Mouse (Mus musculus) urinary bladder, postnatal 36 days (tissue): ENCODE measurements around the gene Mapk8ip1.
A peak's percentile ranks its signal among the peaks of the same experiment; 100 is the strongest.

Experiments
- DNase-seq, 2 experiments: peaks; one replicate each; pipeline ENCODE4 v3.0.0; 2022; ENCODE audit warnings: low spot score in 2 of 2, mixed read lengths in 1 of 2

Mapk8ip1 gene

GRCm38 (mm10) chr2:92401091-92401561 lies at the start of gene Mapk8ip1:
Mapk8ip1 (minus strand) TSS chr2:92401263.
- no peak for DNase-seq

DNA sequence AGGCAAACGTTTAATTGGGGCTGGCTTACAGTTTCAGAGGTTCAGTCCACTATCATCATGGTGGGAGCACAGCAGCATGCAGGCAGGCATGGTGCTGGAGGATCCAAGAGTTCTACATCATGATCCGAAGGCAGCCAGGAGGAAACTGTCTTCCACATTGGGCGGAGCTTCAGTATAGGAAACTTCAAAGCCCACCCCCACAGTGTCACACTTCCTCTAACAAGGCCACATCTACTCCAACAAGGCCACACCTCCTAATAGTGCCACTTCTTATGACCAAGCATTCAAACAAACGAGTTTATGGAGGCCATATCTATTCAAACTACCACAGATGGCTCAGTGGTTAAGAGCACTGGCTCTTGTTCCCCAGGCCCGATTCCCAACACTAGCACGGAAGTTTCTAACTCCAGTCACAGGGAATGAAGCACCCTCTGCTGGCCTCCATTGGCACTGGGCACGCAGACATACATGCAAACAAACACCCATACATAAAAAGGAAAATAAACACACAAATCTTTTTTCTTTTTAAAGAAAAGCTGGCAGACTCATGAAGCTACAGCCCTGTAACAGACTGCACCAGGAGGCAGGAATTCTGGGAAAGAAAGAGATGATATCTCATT lies 46.2 kb upstream of the Mapk8ip1 start:
- no peak for DNase-seq

GRCm38 (mm10) chr2:92446656-92447055 lies 45.6 kb upstream of the Mapk8ip1 start:
- no peak for DNase-seq

DNA sequence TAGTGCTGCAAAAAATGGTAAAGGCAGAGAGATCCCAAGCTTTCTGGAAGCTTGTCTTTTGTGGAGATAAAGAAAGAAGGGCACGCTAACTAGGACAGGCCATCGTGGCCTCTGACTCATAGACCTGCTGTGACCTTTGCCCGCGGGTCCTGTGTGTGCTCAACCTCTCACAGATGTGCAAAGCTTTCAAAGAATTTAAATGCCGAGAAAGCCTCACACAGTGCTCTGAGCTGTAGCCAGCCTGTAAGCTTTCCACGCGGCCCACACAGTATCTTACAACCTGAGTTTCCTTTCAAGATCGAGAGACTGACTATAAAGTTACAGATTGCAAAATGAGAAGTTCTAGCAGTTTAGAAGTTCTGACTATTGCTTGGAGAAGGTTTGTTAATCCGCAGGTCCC lies 44.8 kb upstream of the Mapk8ip1 start:
- no peak for DNase-seq

- DNase-seq = no peak
Measured at GRCm38 (mm10) chr2:92444376-92444775, 43.3 kb upstream of the Mapk8ip1 start.

- DNase-seq = no peak
Measured at GRCm38 (mm10) chr2:92443313-92443712, 42.2 kb upstream of the Mapk8ip1 start.

- DNase-seq = no peak
Measured at GRCm38 (mm10) chr2:92442419-92443001, 41.4 kb upstream of the Mapk8ip1 start.

- DNase-seq = no peak
Measured at GRCm38 (mm10) chr2:92440432-92440831, 39.4 kb upstream of the Mapk8ip1 start.

- DNase-seq = no peak
Measured at GRCm38 (mm10) chr2:92438567-92438966, 37.5 kb upstream of the Mapk8ip1 start.

GRCm38 (mm10) chr2:92437875-92438274 lies 36.8 kb upstream of the Mapk8ip1 start:
- peak; percentile 70 to 84 for DNase-seq

- no peak for DNase-seq
Measured at GRCm38 (mm10) chr2:92437366-92437765, 36.3 kb upstream of the Mapk8ip1 start.

DNA sequence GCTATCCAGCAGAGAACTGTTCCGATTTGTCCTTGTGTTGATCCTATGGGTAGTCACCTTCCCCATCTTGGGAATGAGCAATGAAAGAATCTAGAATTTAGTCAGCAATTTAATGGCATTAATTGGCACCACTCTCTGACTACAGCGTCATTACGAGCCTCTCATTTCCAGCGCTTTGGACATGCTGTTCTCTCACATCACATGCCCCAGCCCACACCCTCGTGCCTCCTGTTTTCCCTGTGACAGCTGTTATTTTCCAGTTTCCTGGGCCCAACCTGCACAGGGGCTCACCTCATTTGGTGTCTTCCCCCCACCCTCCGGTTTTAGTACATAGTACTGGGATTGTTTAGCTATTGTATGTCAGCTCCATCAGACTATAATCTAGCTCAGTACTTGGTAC lies 34.0 kb upstream of the Mapk8ip1 start:
- DNase-seq = no peak

GRCm38 (mm10) chr2:92434375-92434745 lies 33.3 kb upstream of the Mapk8ip1 start:
- DNase-seq = no peak

GRCm38 (mm10) chr2:92433578-92434374 lies 32.7 kb upstream of the Mapk8ip1 start, which contains the start of gene Cry2:
Cry2 (minus strand) TSS chr2:92434043.
- peak; percentile 98 to 99 for DNase-seq

DNA sequence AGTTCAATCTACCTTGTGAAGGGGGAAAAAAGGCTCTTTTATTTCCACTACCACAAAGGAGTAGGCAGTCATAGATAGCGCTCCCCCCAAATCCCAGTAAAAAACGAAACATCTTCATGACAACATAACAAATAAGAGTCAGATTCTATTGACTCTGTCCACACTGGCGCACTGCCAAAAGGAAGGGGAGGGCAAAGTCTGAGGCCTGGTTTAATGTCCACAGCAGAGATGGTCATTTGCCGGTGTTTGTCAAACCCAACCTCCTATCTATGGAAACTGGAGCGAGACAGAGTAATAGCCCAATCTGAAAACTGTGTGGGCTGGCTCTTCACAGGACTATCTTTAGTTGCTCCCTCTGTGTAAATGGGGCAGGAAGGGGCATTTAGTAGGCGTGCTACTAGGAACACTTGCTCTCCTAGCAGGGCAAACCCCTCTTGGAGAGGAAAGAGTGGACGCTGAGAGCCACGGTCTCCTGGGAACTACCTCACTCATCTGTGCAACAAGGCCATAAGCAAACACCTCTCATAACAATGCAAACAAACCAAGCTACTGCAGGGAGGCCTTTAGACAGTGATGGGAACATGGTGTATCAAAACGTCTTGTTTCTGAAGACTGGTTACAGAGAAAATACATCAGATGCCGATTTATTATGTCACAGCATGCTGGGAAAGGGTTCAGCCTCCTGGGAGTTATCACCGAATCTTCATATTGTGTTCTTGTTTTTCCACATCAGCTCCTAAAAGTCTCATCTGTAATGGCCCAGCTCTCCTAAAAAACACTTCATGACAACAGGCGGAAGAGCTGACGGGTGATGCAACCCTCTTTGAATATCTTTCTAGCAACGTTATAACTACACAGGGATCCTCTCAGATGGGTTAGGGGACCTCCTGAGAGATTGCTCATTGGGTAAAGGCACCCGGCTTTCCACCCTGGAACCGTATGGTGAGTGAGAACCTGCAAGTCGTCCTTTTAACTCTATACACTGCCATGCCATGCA lies 31.5 kb upstream of the Mapk8ip1 start:
- DNase-seq = peak in 1 of 2 experiments; percentile 74

DNA sequence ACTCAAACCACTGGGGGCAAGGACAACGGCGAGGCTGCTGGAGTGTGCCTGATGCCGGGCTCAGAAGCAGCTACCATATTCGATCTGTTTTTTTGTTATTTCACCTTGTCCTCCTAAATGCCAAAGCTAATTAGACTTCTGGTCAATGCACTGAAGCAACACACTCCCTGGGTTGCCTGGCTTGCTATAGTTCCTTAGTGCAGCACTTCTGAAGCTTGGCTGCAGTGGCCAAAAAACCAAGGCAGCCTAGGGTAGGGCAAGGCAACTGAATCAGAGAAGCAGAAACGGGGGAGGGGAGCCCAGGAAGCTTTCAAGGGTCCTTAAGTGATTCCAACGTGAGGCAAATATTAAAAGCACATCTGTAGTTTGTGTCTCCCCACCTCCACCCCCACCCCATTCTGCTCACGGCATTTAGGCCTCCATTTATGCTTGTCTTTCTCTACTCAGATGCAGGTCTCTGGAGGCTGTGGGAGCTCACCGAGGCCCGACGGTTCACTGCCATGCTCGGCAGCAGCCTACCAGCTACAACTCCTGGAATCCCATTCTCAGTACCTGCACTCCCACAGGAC lies 30.6 kb upstream of the Mapk8ip1 start:
- DNase-seq = no peak

- peak; percentile 59 to 75 for DNase-seq
Measured at GRCm38 (mm10) chr2:92430723-92431541, 29.9 kb upstream of the Mapk8ip1 start.

- no peak for DNase-seq
Measured at GRCm38 (mm10) chr2:92430089-92430488, 29.0 kb upstream of the Mapk8ip1 start.

GRCm38 (mm10) chr2:92427882-92428281 lies 26.8 kb upstream of the Mapk8ip1 start:
- peak; percentile 75 to 90 for DNase-seq

GRCm38 (mm10) chr2:92426426-92426825 lies 25.4 kb upstream of the Mapk8ip1 start:
- DNase-seq = peak in 1 of 2 experiments; percentile 52
